Mouse (Mus musculus): ENCODE measurements at regions not wholly inside any gene's neighbourhood (a gene's known extent, or its start where the extent isn't known, plus 50 kb on each side); places are given as distances from the start of the nearest gene placed in this dataset.

DNA sequence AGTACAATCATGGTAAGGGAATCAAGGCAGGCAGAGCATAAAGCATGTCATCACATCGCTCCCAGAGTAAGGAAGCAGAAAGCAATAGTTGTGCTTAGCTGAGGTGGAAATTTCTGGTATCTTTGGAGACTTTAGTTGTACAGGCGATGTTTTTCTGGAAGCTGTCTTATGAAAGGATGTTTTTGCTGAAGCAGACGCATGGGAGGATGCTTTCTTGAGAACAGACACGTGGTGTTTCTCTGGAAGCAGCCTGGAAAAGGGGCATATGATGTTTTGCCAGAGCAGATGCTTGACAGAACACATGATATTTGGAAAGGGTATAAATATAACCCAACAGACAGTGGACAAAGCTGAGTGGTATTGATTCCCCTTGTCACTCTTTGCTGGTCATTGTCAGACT is 722.4 kb downstream of the Mat2b start:
- H3K36me3 ChIP-seq (ENCODE audit: insufficient read depth, low read length) = no peaks in the 10 kb centered on the region
- H3K9me3 ChIP-seq (ENCODE audit: low read length) = no peaks in the 10 kb centered on the region
- TF ChIP-seq CTCF (conservative IDR thresholded peaks at IDR 0.05; ENCODE audit: low read length) = no peak
- TF ChIP-seq NANOG (IDR thresholded peaks at IDR 0.05; ENCODE audit: borderline replicate concordance, low read length) = no peak
- TF ChIP-seq POU5F1 (IDR thresholded peaks at IDR 0.05; ENCODE audit: borderline replicate concordance, low read length) = no peak
- no peaks in the 10 kb centered on the region for H3K4me1 ChIP-seq (replicated peaks; ENCODE audit: low read depth, low read length)
- H3K4me3 ChIP-seq (replicated peaks; ENCODE audit: low read length) = no peak overlapping the region
- H3K27me3 ChIP-seq (ENCODE audit: insufficient read depth, low read length) = no peaks in the 10 kb centered on the region

GRCm38 (mm10) chr11:39963705-39964104 is 731.3 kb downstream of the Mat2b start:
- no peaks in the 10 kb centered on the region for H3K36me3 ChIP-seq (ENCODE audit: insufficient read depth, low read length)
- no peaks in the 10 kb centered on the region for H3K4me1 ChIP-seq (replicated peaks; ENCODE audit: low read depth, low read length)
- no peak overlapping the region for H3K4me3 ChIP-seq (replicated peaks; ENCODE audit: low read length)
- no peaks in the 10 kb centered on the region for H3K9me3 ChIP-seq (ENCODE audit: low read length)
- TF ChIP-seq POU5F1 (IDR thresholded peaks at IDR 0.05; ENCODE audit: borderline replicate concordance, low read length) = no peak
- no peak for TF ChIP-seq CTCF (conservative IDR thresholded peaks at IDR 0.05; ENCODE audit: low read length)
- no peak for TF ChIP-seq NANOG (IDR thresholded peaks at IDR 0.05; ENCODE audit: borderline replicate concordance, low read length)
- no peaks in the 10 kb centered on the region for H3K27me3 ChIP-seq (ENCODE audit: insufficient read depth, low read length)

- Histone ChIP-seq H3K27me3 (ENCODE audit: insufficient read depth, low read length) (no peaks in the 10 kb centered on the region), H3K36me3 (ENCODE audit: insufficient read depth, low read length) (no peaks in the 10 kb centered on the region), H3K4me3 (replicated peaks; ENCODE audit: low read length) (no peak overlapping the region), H3K9me3 (ENCODE audit: low read length) (no peaks in the 10 kb centered on the region), H3K4me1 (replicated peaks; ENCODE audit: low read depth, low read length) (no peaks in the 10 kb centered on the region)
- TF ChIP-seq POU5F1 (IDR thresholded peaks at IDR 0.05; ENCODE audit: borderline replicate concordance, low read length) (no peak), NANOG (IDR thresholded peaks at IDR 0.05; ENCODE audit: borderline replicate concordance, low read length) (no peak), CTCF (conservative IDR thresholded peaks at IDR 0.05; ENCODE audit: low read length) (no peak)
Observed at GRCm38 (mm10) chr11:39954426-39954825, 740.6 kb downstream of the Mat2b start.

- no peak overlapping the region for H3K4me3 ChIP-seq (replicated peaks; ENCODE audit: low read length)
- peaks cover 6% of the 10 kb centered on the region; the same call in 1 of the 2 replicates for H3K4me1 ChIP-seq (replicated peaks; ENCODE audit: low read depth, low read length)
- no peak for TF ChIP-seq CTCF (conservative IDR thresholded peaks at IDR 0.05; ENCODE audit: low read length)
- TF ChIP-seq POU5F1 (IDR thresholded peaks at IDR 0.05; ENCODE audit: borderline replicate concordance, low read length) = no peak
- TF ChIP-seq NANOG (IDR thresholded peaks at IDR 0.05; ENCODE audit: borderline replicate concordance, low read length) = no peak
- no peaks in the 10 kb centered on the region for H3K9me3 ChIP-seq (ENCODE audit: low read length)
- H3K36me3 ChIP-seq (ENCODE audit: insufficient read depth, low read length) = no peaks in the 10 kb centered on the region
- no peaks in the 10 kb centered on the region for H3K27me3 ChIP-seq (ENCODE audit: insufficient read depth, low read length)
Observed at GRCm38 (mm10) chr11:39944196-39944595, 750.8 kb downstream of the Mat2b start.

- TF ChIP-seq POU5F1 (IDR thresholded peaks at IDR 0.05; ENCODE audit: borderline replicate concordance, low read length) = no peak
- no peak for TF ChIP-seq NANOG (IDR thresholded peaks at IDR 0.05; ENCODE audit: borderline replicate concordance, low read length)
- no peak for TF ChIP-seq CTCF (conservative IDR thresholded peaks at IDR 0.05; ENCODE audit: low read length)
- Histone ChIP-seq H3K36me3 (ENCODE audit: insufficient read depth, low read length) (no peaks in the 10 kb centered on the region), H3K4me1 (replicated peaks; ENCODE audit: low read depth, low read length) (no peaks in the 10 kb centered on the region), H3K4me3 (replicated peaks; ENCODE audit: low read length) (no peak overlapping the region), H3K27me3 (ENCODE audit: insufficient read depth, low read length) (no peaks in the 10 kb centered on the region), H3K9me3 (ENCODE audit: low read length) (peaks cover 12% of the 10 kb centered on the region)
Observed at GRCm38 (mm10) chr11:39934216-39934615, 760.8 kb downstream of the Mat2b start.

- TF ChIP-seq CTCF (conservative IDR thresholded peaks at IDR 0.05; ENCODE audit: low read length) = no peak
- no peak for TF ChIP-seq NANOG (IDR thresholded peaks at IDR 0.05; ENCODE audit: borderline replicate concordance, low read length)
- TF ChIP-seq POU5F1 (IDR thresholded peaks at IDR 0.05; ENCODE audit: borderline replicate concordance, low read length) = no peak
Observed at GRCm38 (mm10) chr11:39923977-39924527, 771.0 kb downstream of the Mat2b start.

GRCm38 (mm10) chr11:39917716-39918347 is 777.2 kb downstream of the Mat2b start:
- Histone ChIP-seq H3K27me3 (ENCODE audit: insufficient read depth, low read length) (no peaks in the 10 kb centered on the region), H3K9me3 (ENCODE audit: low read length) (no peaks in the 10 kb centered on the region), H3K36me3 (ENCODE audit: insufficient read depth, low read length) (no peaks in the 10 kb centered on the region), H3K4me3 (replicated peaks; ENCODE audit: low read length) (no peak overlapping the region), H3K4me1 (replicated peaks; ENCODE audit: low read depth, low read length) (no peaks in the 10 kb centered on the region)
- no peak for TF ChIP-seq POU5F1 (IDR thresholded peaks at IDR 0.05; ENCODE audit: borderline replicate concordance, low read length)
- TF ChIP-seq CTCF (conservative IDR thresholded peaks at IDR 0.05; ENCODE audit: low read length) = no peak
- TF ChIP-seq NANOG (IDR thresholded peaks at IDR 0.05; ENCODE audit: borderline replicate concordance, low read length) = no peak

More at GRCm38 (mm10) chr11:39923977-39924527, 771.0 kb downstream of the Mat2b start:
- Histone ChIP-seq H3K27me3 (ENCODE audit: insufficient read depth, low read length) (no peaks in the 10 kb centered on the region), H3K4me3 (replicated peaks; ENCODE audit: low read length) (no peak overlapping the region), H3K4me1 (replicated peaks; ENCODE audit: low read depth, low read length) (no peaks in the 10 kb centered on the region), H3K36me3 (ENCODE audit: insufficient read depth, low read length) (no peaks in the 10 kb centered on the region), H3K9me3 (ENCODE audit: low read length) (peaks cover 3% of the 10 kb centered on the region; the same call in 1 of the 2 replicates)

- no peak for TF ChIP-seq NANOG (IDR thresholded peaks at IDR 0.05; ENCODE audit: borderline replicate concordance, low read length)
- no peak for TF ChIP-seq CTCF (conservative IDR thresholded peaks at IDR 0.05; ENCODE audit: low read length)
- no peak for TF ChIP-seq POU5F1 (IDR thresholded peaks at IDR 0.05; ENCODE audit: borderline replicate concordance, low read length)
- Histone ChIP-seq H3K27me3 (ENCODE audit: insufficient read depth, low read length) (no peaks in the 10 kb centered on the region), H3K9me3 (ENCODE audit: low read length) (no peaks in the 10 kb centered on the region), H3K4me1 (replicated peaks; ENCODE audit: low read depth, low read length) (no peaks in the 10 kb centered on the region), H3K4me3 (replicated peaks; ENCODE audit: low read length) (no peak overlapping the region), H3K36me3 (ENCODE audit: insufficient read depth, low read length) (no peaks in the 10 kb centered on the region)
Observed at GRCm38 (mm10) chr11:39899644-39900225, 795.3 kb downstream of the Mat2b start.
